Mouse (Mus musculus) left cerebral cortex, postnatal 36 days (tissue): ENCODE measurements around the gene Neb. TPM values are rescaled to one million over a fixed set of nuclear protein-coding genes. Genes with fewer than 3 reads are reported as not detected.
A peak's percentile ranks its signal among the peaks of the same experiment; 100 is the strongest.

Source experiments
- DNase-seq, 2 experiments: peaks; one replicate each; pipeline ENCODE4 v3.0.0; 2021 to 2022; ENCODE audit warnings: low spot score in 2 of 2, mixed read lengths in 1 of 2
- intact Hi-C: fragments of 180-260 bp; cut with DNase I; formaldehyde crosslinking; loops from one replicate; pipeline ENCODE4 v1.15.1; 2025
- total RNA-seq, 2 experiments: library from RNA; stranded (reverse); gene quantifications; 2 replicates each; pipeline ENCODE4 v1.2.3; 2021

Gene Neb
- total RNA-seq, 2 experiments from 2014 or later, result 1.3 to 1.4 TPM

GRCm38 (mm10) chr2:52319020-52319567, 59.2 kb downstream of the Neb start:
- DNase-seq, result no peak
- intact Hi-C loops, result no loop called here

- no peak for DNase-seq
- intact Hi-C loops, result no loop called here
These were observed 60.8 kb downstream of the Neb start for GRCm38 (mm10) chr2:52317471-52317870.

- DNase-seq, result no peak
- intact Hi-C loops, result no loop called here
These were observed 62.5 kb downstream of the Neb start for GRCm38 (mm10) chr2:52315737-52316136.

GRCm38 (mm10) chr2:52314922-52315730, 63.1 kb downstream of the Neb start:
- no peak for DNase-seq
- intact Hi-C loops, result no loop called here

- DNase-seq, result peak in 1 of 2 experiments; percentile 12
- intact Hi-C loops, result no loop called here
These were observed 67.5 kb downstream of the Neb start for GRCm38 (mm10) chr2:52310757-52311156.

GRCm38 (mm10) chr2:52306635-52307034, 71.6 kb downstream of the Neb start:
- no peak for DNase-seq
- intact Hi-C loops, result no loop called here

- intact Hi-C loops, result no loop called here
- no peak for DNase-seq
These were observed 73.7 kb downstream of the Neb start for GRCm38 (mm10) chr2:52304554-52304953.

- no peak for DNase-seq
- intact Hi-C loops, result no loop called here
These were observed 74.9 kb downstream of the Neb start for GRCm38 (mm10) chr2:52303405-52303804.

GRCm38 (mm10) chr2:52297969-52298368, 80.3 kb downstream of the Neb start:
- intact Hi-C loops, result no loop called here
- DNase-seq, result no peak

GRCm38 (mm10) chr2:52296779-52297178, 81.5 kb downstream of the Neb start:
- no peak for DNase-seq
- intact Hi-C loops, result no loop called here

GRCm38 (mm10) chr2:52287436-52287835, 90.8 kb downstream of the Neb start:
- no peak for DNase-seq
- intact Hi-C loops, result no loop called here

GRCm38 (mm10) chr2:52286421-52286820, 91.9 kb downstream of the Neb start:
- intact Hi-C loops, result no loop called here
- no peak for DNase-seq

- intact Hi-C loops, result no loop called here
- no peak for DNase-seq
These were observed 106.1 kb downstream of the Neb start for GRCm38 (mm10) chr2:52272146-52272545.

GRCm38 (mm10) chr2:52270911-52271310, 107.4 kb downstream of the Neb start:
- DNase-seq, result no peak
- intact Hi-C loops, result no loop called here

GRCm38 (mm10) chr2:52262149-52262548, 116.1 kb downstream of the Neb start:
- intact Hi-C loops, result loop anchor here (5.0 kb wide), 3 partner anchors 145 to 345 kb away; no protein-coding TSS in a partner anchor
- peak; percentile 17 to 22 for DNase-seq

- intact Hi-C loops, result no loop called here
- no peak for DNase-seq
These were observed 126.2 kb downstream of the Neb start for GRCm38 (mm10) chr2:52252037-52252436.

- intact Hi-C loops, result no loop called here
- DNase-seq, result no peak
These were observed 129.9 kb downstream of the Neb start for GRCm38 (mm10) chr2:52248316-52248826.

- intact Hi-C loops, result no loop called here
- no peak for DNase-seq
These were observed 133.2 kb downstream of the Neb start for GRCm38 (mm10) chr2:52245091-52245490.

GRCm38 (mm10) chr2:52242691-52243090, 135.6 kb downstream of the Neb start:
- DNase-seq, result no peak
- intact Hi-C loops, result no loop called here

- intact Hi-C loops, result no loop called here
- no peak for DNase-seq
These were observed 140.4 kb downstream of the Neb start for GRCm38 (mm10) chr2:52237892-52238291.

GRCm38 (mm10) chr2:52227584-52227983, 150.7 kb downstream of the Neb start:
- DNase-seq, result no peak
- intact Hi-C loops, result no loop called here
